Mouse (Mus musculus) c-Kit-positive CD71-positive TER-119-negative erythroid progenitor cells, embryonic 14.5 days (primary cell): ENCODE results near the gene Gm4181.
"Not testable (repeated sequence)": the region's sequence is repeated elsewhere in the genome, so short reads cannot be mapped to it uniquely, and the experiment has no call there.

Experiments used
- DNase-seq: peaks from one replicate; pipeline ENCODE4 v3.0.0-alpha.2; 2013; ENCODE audit warnings: low read depth

Gene Gm4181

GRCm38 (mm10) chr14:51635566-51635965, at the start of gene Gm4181:
Gm4181 (minus strand) TSS chr14:51635666.
- DNase-seq, result not testable (repeated sequence)

GRCm38 (mm10) chr14:51677269-51677668, 41.8 kb upstream of the Gm4181 start:
- no peak for DNase-seq

GRCm38 (mm10) chr14:51632426-51632825, 3.0 kb downstream of the Gm4181 start:
- not testable (repeated sequence) for DNase-seq

GRCm38 (mm10) chr14:51611210-51611609, 24.3 kb downstream of the Gm4181 start, which contains the start of gene Gm17078:
Gm17078 (minus strand) TSS chr14:51611310.
- no peak for DNase-seq

- DNase-seq, result not testable (repeated sequence)
Observed at GRCm38 (mm10) chr14:51592039-51592438, 43.4 kb downstream of the Gm4181 start, which contains the start of gene Gm17174. Gm17174 (minus strand) TSS chr14:51592139.
